Mouse (Mus musculus): ENCODE data around the gene Apol7b. TPM values are rescaled to one million over a fixed set of nuclear protein-coding genes. Genes with fewer than 3 reads are reported as not detected.
"Not testable (repeated sequence)": the region's sequence is repeated elsewhere in the genome, so short reads cannot be mapped to it uniquely, and the experiment has no call there.

The Apol7b gene
- not detected in 2 replicates for polyA plus RNA-seq (2015; fragmentation: Nextera tagmentation; extraction: Ambion mirVana)

GRCm38 (mm10) chr15:77447392-77447791 is at the start of gene Apol7b:
Gene Apol7b (minus strand): TSS chr15:77447492.
- 90% methylated on average over 2 of the region's 2 CpGs for WGBS
- not testable (repeated sequence) for H3K27ac ChIP-seq; H3K4me1 ChIP-seq; ATAC-seq (ENCODE audit: borderline replicate concordance, extremely low read depth, low FRiP score, low TSS enrichment); H3K9me3 ChIP-seq; H3K27me3 ChIP-seq; H3K9ac ChIP-seq; H3K4me3 ChIP-seq; H3K36me3 ChIP-seq; H3K4me2 ChIP-seq

- WGBS, result 50% methylated on average over 1 of the region's 1 CpGs
- not testable (repeated sequence) for H3K9me3 ChIP-seq; H3K4me3 ChIP-seq; H3K27me3 ChIP-seq; H3K27ac ChIP-seq; ATAC-seq (ENCODE audit: borderline replicate concordance, extremely low read depth, low FRiP score, low TSS enrichment); H3K9ac ChIP-seq; H3K36me3 ChIP-seq; H3K4me2 ChIP-seq; H3K4me1 ChIP-seq
Observed at GRCm38 (mm10) chr15:77494694-77495093, 47.4 kb upstream of the Apol7b start.

- H3K27me3 ChIP-seq; H3K4me2 ChIP-seq; H3K9me3 ChIP-seq; H3K36me3 ChIP-seq; H3K27ac ChIP-seq; H3K4me3 ChIP-seq; ATAC-seq (ENCODE audit: borderline replicate concordance, extremely low read depth, low FRiP score, low TSS enrichment); H3K4me1 ChIP-seq; H3K9ac ChIP-seq: not testable (repeated sequence)
- no CpG with 5 or more reads among the region's 1 CpGs for WGBS
Observed at GRCm38 (mm10) chr15:77493181-77493580, 45.9 kb upstream of the Apol7b start.

GRCm38 (mm10) chr15:77482140-77482794 is 35.0 kb upstream of the Apol7b start:
- Histone ChIP-seq H3K4me2 (no peak overlapping the region), H3K4me1 (no peaks in the 10 kb centered on the region), H3K27ac (no peak overlapping the region), H3K27me3 (no peaks in the 10 kb centered on the region), H3K9ac (no peak overlapping the region), H3K9me3 (no peaks in the 10 kb centered on the region), H3K36me3 (no peaks in the 10 kb centered on the region), H3K4me3 (no peak overlapping the region)
- 65% methylated on average over 4 of the region's 4 CpGs for WGBS
- ATAC-seq (ENCODE audit: borderline replicate concordance, extremely low read depth, low FRiP score, low TSS enrichment), result no peak

- not testable (repeated sequence) for H3K27ac ChIP-seq; H3K9me3 ChIP-seq; H3K36me3 ChIP-seq; H3K27me3 ChIP-seq; ATAC-seq (ENCODE audit: borderline replicate concordance, extremely low read depth, low FRiP score, low TSS enrichment); H3K9ac ChIP-seq; H3K4me3 ChIP-seq; H3K4me2 ChIP-seq; H3K4me1 ChIP-seq
- WGBS, result 64% methylated on average over 2 of the region's 2 CpGs
Observed at GRCm38 (mm10) chr15:77476693-77477092, 29.4 kb upstream of the Apol7b start, which contains the start of gene Apol10a. Gene Apol10a (plus strand): TSS chr15:77477047.

- H3K36me3 ChIP-seq; H3K27ac ChIP-seq; H3K4me1 ChIP-seq; H3K4me3 ChIP-seq; H3K4me2 ChIP-seq; H3K9me3 ChIP-seq; H3K27me3 ChIP-seq; ATAC-seq (ENCODE audit: borderline replicate concordance, extremely low read depth, low FRiP score, low TSS enrichment); H3K9ac ChIP-seq: not testable (repeated sequence)
- WGBS, result 78% methylated on average over 7 of the region's 7 CpGs
Observed at GRCm38 (mm10) chr15:77474699-77475390, 27.6 kb upstream of the Apol7b start.

- not testable (repeated sequence) for H3K9ac ChIP-seq; H3K27ac ChIP-seq; H3K9me3 ChIP-seq; H3K4me1 ChIP-seq; ATAC-seq (ENCODE audit: borderline replicate concordance, extremely low read depth, low FRiP score, low TSS enrichment); H3K4me3 ChIP-seq; H3K36me3 ChIP-seq; H3K27me3 ChIP-seq; H3K4me2 ChIP-seq
- WGBS, result 37% methylated on average over 10 of the region's 10 CpGs
Observed at GRCm38 (mm10) chr15:77449927-77450326, 2.6 kb upstream of the Apol7b start.

- H3K9ac ChIP-seq; H3K9me3 ChIP-seq; H3K27me3 ChIP-seq; H3K4me2 ChIP-seq; H3K27ac ChIP-seq; ATAC-seq (ENCODE audit: borderline replicate concordance, extremely low read depth, low FRiP score, low TSS enrichment); H3K4me1 ChIP-seq; H3K36me3 ChIP-seq; H3K4me3 ChIP-seq: not testable (repeated sequence)
- WGBS, result 8% methylated on average over 1 of the region's 1 CpGs
Observed at GRCm38 (mm10) chr15:77445668-77446067, 1.6 kb downstream of the Apol7b start.

- not testable (repeated sequence) for H3K4me3 ChIP-seq; H3K36me3 ChIP-seq; H3K9me3 ChIP-seq; H3K9ac ChIP-seq; H3K27ac ChIP-seq; H3K27me3 ChIP-seq; H3K4me2 ChIP-seq; H3K4me1 ChIP-seq; ATAC-seq (ENCODE audit: borderline replicate concordance, extremely low read depth, low FRiP score, low TSS enrichment)
- WGBS, result 69% methylated on average over 8 of the region's 8 CpGs
Observed at GRCm38 (mm10) chr15:77444746-77445145, 2.5 kb downstream of the Apol7b start.

- not testable (repeated sequence) for H3K4me1 ChIP-seq; H3K36me3 ChIP-seq; H3K9me3 ChIP-seq; H3K27ac ChIP-seq; H3K27me3 ChIP-seq; H3K9ac ChIP-seq; ATAC-seq (ENCODE audit: borderline replicate concordance, extremely low read depth, low FRiP score, low TSS enrichment); H3K4me2 ChIP-seq; H3K4me3 ChIP-seq
- 44% methylated on average over 9 of the region's 10 CpGs for WGBS
Observed at GRCm38 (mm10) chr15:77428690-77429448, 18.4 kb downstream of the Apol7b start.

GRCm38 (mm10) chr15:77422925-77423324 is 24.4 kb downstream of the Apol7b start:
- H3K4me2 ChIP-seq; H3K4me1 ChIP-seq; H3K4me3 ChIP-seq; H3K27me3 ChIP-seq; H3K9ac ChIP-seq; H3K27ac ChIP-seq; H3K36me3 ChIP-seq; H3K9me3 ChIP-seq; ATAC-seq (ENCODE audit: borderline replicate concordance, extremely low read depth, low FRiP score, low TSS enrichment): not testable (repeated sequence)
- 68% methylated on average over 3 of the region's 7 CpGs for WGBS

- not testable (repeated sequence) for H3K36me3 ChIP-seq; H3K4me1 ChIP-seq; H3K9ac ChIP-seq; H3K27me3 ChIP-seq; ATAC-seq (ENCODE audit: borderline replicate concordance, extremely low read depth, low FRiP score, low TSS enrichment); H3K27ac ChIP-seq; H3K4me3 ChIP-seq; H3K9me3 ChIP-seq; H3K4me2 ChIP-seq
- WGBS, result no CpG with 5 or more reads among the region's 3 CpGs
Observed at GRCm38 (mm10) chr15:77419657-77420056, 27.6 kb downstream of the Apol7b start.

Data from lung, embryonic 15.5 days (tissue).